Mouse (Mus musculus): Measurements from ENCODE around the gene E2f1. TPM values are rescaled to one million over a fixed set of nuclear protein-coding genes. Genes with fewer than 3 reads are reported as not detected.

E2f1 gene
- polyA plus RNA-seq, 1 experiment from 2014 or later: 12.1 TPM

DNA sequence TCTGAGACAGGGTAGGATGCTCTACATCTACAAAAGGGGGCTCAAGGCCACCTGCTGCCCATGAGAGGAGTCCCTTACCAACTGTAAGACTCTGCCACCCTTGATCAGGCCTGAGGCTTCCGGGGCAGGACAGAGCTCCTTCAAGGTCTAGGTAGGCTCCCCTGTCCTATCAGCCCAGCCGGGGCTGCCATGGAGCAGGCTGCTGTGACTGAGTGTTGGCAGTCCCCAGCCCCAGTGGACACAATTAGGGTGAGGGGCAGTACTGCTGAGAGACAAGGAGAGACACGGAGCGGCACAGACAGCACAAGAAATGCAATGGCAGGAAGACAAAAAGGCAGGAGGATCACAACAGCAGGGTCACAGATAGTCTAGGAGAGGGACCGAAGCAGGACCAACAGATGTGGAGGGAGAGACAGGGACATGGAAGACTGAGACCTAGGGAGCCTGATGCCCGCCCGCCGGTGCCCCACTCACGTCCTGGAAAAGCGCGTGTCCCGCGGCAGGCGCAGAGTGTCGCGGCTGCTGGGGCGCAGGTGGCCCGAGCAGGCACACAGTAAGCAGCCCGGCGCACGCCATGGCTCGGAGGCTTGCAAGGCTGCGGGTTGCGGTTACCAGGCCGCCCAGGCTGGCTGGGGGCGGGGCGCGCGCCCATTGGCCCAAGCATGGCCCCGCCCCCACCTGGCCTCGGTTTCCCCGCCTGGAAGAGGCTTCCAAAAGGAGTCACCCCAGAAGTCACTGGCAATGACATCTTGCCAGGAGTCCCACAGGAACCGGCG lies 11.2 kb downstream of the E2f1 start, which contains the start of gene Necab3:
Gene Necab3, minus strand, starts transcription at position 627 of the 776 bp plus-strand sequence.
- H3K27ac ChIP-seq (ENCODE audit: low read length): 0 out of 2 replicates have a peak within 1 kb of the TSS, but pooled peaks have one; percentile 12
- WGBS: 4% methylated on average over 30 of the region's 34 CpGs
- H3K9ac ChIP-seq (replicated peaks; ENCODE audit: low read depth, low read length): peak within 1 kb of the TSS; percentile 63

DNA sequence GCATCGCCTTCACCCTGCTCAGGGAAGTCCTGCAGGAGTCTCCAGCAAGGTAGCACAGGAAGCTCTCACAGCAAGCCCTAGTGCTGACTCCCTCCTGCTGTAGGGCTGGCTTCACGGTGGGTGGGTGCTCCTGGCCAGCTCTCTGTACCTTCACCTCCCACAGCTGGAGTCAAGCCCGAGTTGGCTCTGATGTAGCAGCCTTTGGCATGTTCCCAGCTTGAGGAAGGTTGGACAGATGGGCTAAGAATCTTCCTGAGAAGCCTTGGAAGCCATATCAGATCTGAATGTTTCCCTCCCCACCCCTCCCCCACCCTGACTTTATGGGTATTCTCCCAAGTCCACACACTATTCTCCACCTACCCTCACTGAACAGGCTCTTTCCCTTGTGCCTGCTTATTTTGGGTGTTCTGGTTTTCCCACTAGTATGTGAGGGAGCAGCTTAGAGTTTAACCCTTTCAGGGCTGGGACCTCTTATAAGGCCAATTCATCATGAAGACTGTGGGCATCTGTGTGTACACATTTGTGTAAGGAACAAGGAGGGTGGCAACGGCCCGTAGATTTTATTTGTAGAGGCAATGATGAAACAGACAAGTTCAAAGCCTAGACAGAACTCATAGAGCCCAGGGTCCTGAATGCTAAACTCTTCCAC lies 12.4 kb downstream of the E2f1 start:
- Histone ChIP-seq H3K27me3 (replicated peaks; ENCODE audit: control insufficient read depth, insufficient read depth, low read length) (no peaks in the 10 kb centered on the region), H3K4me3 (replicated peaks; ENCODE audit: low read length) (no peak overlapping the region), H3K9ac (replicated peaks; ENCODE audit: low read depth, low read length) (no peak overlapping the region), H3K4me1 (replicated peaks; ENCODE audit: control insufficient read depth, insufficient read depth, low read length) (peaks cover 26% of the 10 kb centered on the region), H3K36me3 (ENCODE audit: control insufficient read depth, insufficient read depth) (no peaks in the 10 kb centered on the region), H3K4me2 (ENCODE audit: low read length) (peak overlapping the region; percentile 66), H3K9me3 (ENCODE audit: control insufficient read depth, low read length) (no peaks in the 10 kb centered on the region), H3K27ac (ENCODE audit: low read length) (no peak overlapping the region)
- ATAC-seq: no peak
- 39% methylated on average over 5 of the region's 5 CpGs for WGBS

More for the DNA sequence above, 11.2 kb downstream of the E2f1 start, which contains the start of gene Necab3:
- Histone ChIP-seq H3K9me3 (ENCODE audit: control insufficient read depth, low read length) (no peaks in the 10 kb centered on the region), H3K27me3 (replicated peaks; ENCODE audit: control insufficient read depth, insufficient read depth, low read length) (no peaks in the 10 kb centered on the region), H3K4me3 (replicated peaks; ENCODE audit: low read length) (peak within 1 kb of the TSS; percentile 46), H3K4me2 (ENCODE audit: low read length) (peak within 1 kb of the TSS; percentile 66), H3K4me1 (replicated peaks; ENCODE audit: control insufficient read depth, insufficient read depth, low read length) (peaks cover 18% of the 10 kb centered on the region), H3K36me3 (ENCODE audit: control insufficient read depth, insufficient read depth) (no peaks in the 10 kb centered on the region; the same call in 1 of the 2 replicates)
- peak; percentile 71 for ATAC-seq

DNA sequence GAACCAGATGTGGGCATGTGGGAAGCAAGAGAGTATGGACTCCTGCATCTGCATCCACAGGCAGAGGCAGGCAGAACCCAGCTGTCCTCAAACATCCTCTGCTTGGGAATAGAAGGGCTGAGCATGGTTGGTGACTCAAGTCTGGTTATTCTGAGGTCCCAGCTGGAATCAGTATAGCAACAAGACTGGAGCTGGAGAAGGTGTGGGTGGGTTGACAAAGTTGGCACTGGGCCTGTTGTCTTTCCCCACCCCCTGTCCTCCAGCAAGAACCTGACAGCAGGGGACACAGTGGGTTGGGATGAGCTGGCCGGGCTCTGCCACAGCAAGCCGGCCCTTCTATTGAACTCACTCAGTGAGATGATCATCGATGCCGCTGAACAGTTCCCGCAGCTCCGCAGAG lies 14.5 kb downstream of the E2f1 start:
- H3K4me2 ChIP-seq (ENCODE audit: low read length): no peak overlapping the region
- H3K4me3 ChIP-seq (replicated peaks; ENCODE audit: low read length): no peak overlapping the region
- H3K36me3 ChIP-seq (ENCODE audit: control insufficient read depth, insufficient read depth): no peaks in the 10 kb centered on the region
- no peaks in the 10 kb centered on the region for H3K9me3 ChIP-seq (ENCODE audit: control insufficient read depth, low read length)
- WGBS: 77% methylated on average over 6 of the region's 6 CpGs
- H3K27me3 ChIP-seq (replicated peaks; ENCODE audit: control insufficient read depth, insufficient read depth, low read length): no peaks in the 10 kb centered on the region; the same call in 1 of the 2 replicates
- H3K9ac ChIP-seq (replicated peaks; ENCODE audit: low read depth, low read length): no peak overlapping the region
- ATAC-seq: no peak
- H3K27ac ChIP-seq (ENCODE audit: low read length): no peak overlapping the region
- peaks cover 37% of the 10 kb centered on the region for H3K4me1 ChIP-seq (replicated peaks; ENCODE audit: control insufficient read depth, insufficient read depth, low read length)

DNA sequence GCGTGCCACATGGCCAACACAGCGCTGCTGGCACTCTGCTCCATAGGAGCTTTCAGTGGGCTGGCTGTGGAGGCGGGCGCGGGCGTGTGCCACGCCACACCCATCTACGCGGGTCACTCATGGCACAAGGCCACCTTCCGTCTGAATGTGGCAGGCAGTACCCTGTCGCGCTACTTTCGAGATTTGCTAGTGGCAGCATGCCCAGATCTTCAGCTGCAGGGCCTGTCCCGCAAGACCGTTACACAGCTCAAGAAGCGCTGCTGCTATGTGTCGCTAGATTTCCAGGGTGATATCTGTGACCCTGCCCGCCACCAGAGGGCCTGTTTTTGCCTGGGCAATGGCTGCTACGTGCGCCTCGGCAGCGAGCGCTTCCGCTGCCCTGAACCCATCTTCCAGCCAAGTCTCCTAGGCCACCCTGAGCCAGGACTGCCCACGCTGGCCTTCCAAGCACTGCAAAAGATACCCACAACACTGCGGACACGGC lies 17.2 kb downstream of the E2f1 start:
- 15% methylated on average over 27 of the region's 27 CpGs for WGBS
- peak; percentile 79 for ATAC-seq
- H3K4me3 ChIP-seq (replicated peaks; ENCODE audit: low read length): no peak overlapping the region
- H3K9ac ChIP-seq (replicated peaks; ENCODE audit: low read depth, low read length): peak overlapping the region; percentile 10; the same call in 1 of the 2 replicates
- H3K36me3 ChIP-seq (ENCODE audit: control insufficient read depth, insufficient read depth): no peaks in the 10 kb centered on the region
- H3K27me3 ChIP-seq (replicated peaks; ENCODE audit: control insufficient read depth, insufficient read depth, low read length): no peaks in the 10 kb centered on the region; the same call in 1 of the 2 replicates
- peak overlapping the region; percentile 22 for H3K4me2 ChIP-seq (ENCODE audit: low read length)
- peak overlapping the region; percentile 54 for H3K27ac ChIP-seq (ENCODE audit: low read length)
- H3K4me1 ChIP-seq (replicated peaks; ENCODE audit: control insufficient read depth, insufficient read depth, low read length): peaks cover 37% of the 10 kb centered on the region
- no peaks in the 10 kb centered on the region for H3K9me3 ChIP-seq (ENCODE audit: control insufficient read depth, low read length)

DNA sequence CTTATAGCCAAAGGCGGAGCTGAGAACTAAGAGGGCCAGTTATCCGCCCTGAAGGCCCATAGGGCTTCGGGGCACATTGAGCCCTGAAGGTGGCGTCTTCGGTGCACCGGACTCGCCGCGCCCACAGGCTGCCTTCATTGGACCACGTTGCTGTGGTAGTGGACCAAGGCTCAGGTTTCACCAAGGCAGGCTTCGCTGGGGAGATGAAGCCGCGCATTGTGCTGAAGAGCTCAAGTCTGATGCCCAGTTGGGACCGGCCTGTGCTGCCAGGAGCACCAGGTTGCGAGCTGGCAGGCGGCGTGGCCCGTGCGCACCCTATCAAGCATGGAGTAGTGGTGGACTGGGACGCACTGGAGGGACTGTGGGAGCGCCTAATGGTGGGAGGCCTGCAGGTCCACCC lies 17.8 kb downstream of the E2f1 start:
- WGBS: 28% methylated on average over 21 of the region's 21 CpGs
- Histone ChIP-seq H3K4me2 (ENCODE audit: low read length) (peak overlapping the region; percentile 22), H3K27ac (ENCODE audit: low read length) (0 out of 2 replicates have a peak overlapping the region, but pooled peaks have one; percentile 25), H3K9me3 (ENCODE audit: control insufficient read depth, low read length) (no peaks in the 10 kb centered on the region), H3K36me3 (ENCODE audit: control insufficient read depth, insufficient read depth) (no peaks in the 10 kb centered on the region), H3K4me1 (replicated peaks; ENCODE audit: control insufficient read depth, insufficient read depth, low read length) (peaks cover 32% of the 10 kb centered on the region), H3K9ac (replicated peaks; ENCODE audit: low read depth, low read length) (no peak overlapping the region), H3K4me3 (replicated peaks; ENCODE audit: low read length) (no peak overlapping the region), H3K27me3 (replicated peaks; ENCODE audit: control insufficient read depth, insufficient read depth, low read length) (no peaks in the 10 kb centered on the region; the same call in 1 of the 2 replicates)
- ATAC-seq: peak; percentile 35

DNA sequence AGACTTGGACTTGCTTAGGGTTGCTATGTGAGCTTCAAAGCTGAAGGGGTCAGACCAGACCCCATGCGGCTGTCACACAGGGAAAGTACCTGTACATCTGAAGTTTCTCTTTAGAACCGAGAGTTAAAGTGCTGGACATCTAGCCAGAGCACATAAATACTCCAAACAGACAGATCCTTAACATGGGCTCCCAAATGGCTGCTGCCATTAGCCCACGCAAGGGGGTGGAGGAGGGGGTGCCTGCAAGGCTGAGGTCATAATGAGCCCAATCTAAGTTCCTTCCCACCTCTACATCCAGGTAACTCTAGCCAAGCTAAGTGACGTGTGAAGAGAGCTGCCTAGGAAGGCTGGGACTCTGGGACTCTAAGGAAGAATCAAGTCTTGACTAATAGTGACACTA lies 18.2 kb downstream of the E2f1 start, which contains the start of gene Actl10:
Gene Actl10, plus strand, starts transcription at position 301 of the 400 bp plus-strand sequence.
- Histone ChIP-seq H3K27me3 (replicated peaks; ENCODE audit: control insufficient read depth, insufficient read depth, low read length) (no peaks in the 10 kb centered on the region; the same call in 1 of the 2 replicates), H3K4me3 (replicated peaks; ENCODE audit: low read length) (no peak within 1 kb of the TSS), H3K36me3 (ENCODE audit: control insufficient read depth, insufficient read depth) (no peaks in the 10 kb centered on the region), H3K4me2 (ENCODE audit: low read length) (peak within 1 kb of the TSS; percentile 22), H3K27ac (ENCODE audit: low read length) (peak within 1 kb of the TSS; percentile 54), H3K4me1 (replicated peaks; ENCODE audit: control insufficient read depth, insufficient read depth, low read length) (peaks cover 31% of the 10 kb centered on the region), H3K9me3 (ENCODE audit: control insufficient read depth, low read length) (no peaks in the 10 kb centered on the region), H3K9ac (replicated peaks; ENCODE audit: low read depth, low read length) (peak within 1 kb of the TSS; percentile 10; the same call in 1 of the 2 replicates)
- no peak for ATAC-seq
- WGBS: 82% methylated on average over 4 of the region's 4 CpGs

DNA sequence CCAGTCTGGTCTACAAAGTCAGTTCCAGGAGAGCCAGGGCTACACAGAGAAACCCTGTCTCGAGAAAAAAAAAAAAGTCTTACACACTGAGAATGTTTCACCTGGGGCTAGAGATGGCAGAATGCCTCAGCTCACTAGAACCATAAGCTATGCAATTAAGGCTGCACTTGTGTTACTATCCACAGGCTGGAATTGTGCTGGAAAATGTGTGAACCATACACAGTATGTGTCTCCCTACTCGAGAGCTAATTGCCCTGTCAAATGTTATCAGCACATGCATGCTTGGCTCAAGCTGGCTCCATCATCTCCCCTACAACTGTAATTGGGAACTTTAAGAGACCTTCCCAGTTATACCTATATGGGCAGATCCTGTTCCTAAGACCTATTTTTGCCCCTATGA lies 18.8 kb downstream of the E2f1 start:
- H3K27ac ChIP-seq (ENCODE audit: low read length): no peak overlapping the region
- H3K36me3 ChIP-seq (ENCODE audit: control insufficient read depth, insufficient read depth): no peaks in the 10 kb centered on the region
- WGBS: 65% methylated on average over 2 of the region's 2 CpGs
- no peak overlapping the region for H3K4me2 ChIP-seq (ENCODE audit: low read length)
- ATAC-seq: no peak
- no peaks in the 10 kb centered on the region; the same call in 1 of the 2 replicates for H3K27me3 ChIP-seq (replicated peaks; ENCODE audit: control insufficient read depth, insufficient read depth, low read length)
- H3K9me3 ChIP-seq (ENCODE audit: control insufficient read depth, low read length): no peaks in the 10 kb centered on the region
- H3K9ac ChIP-seq (replicated peaks; ENCODE audit: low read depth, low read length): no peak overlapping the region
- H3K4me3 ChIP-seq (replicated peaks; ENCODE audit: low read length): no peak overlapping the region
- H3K4me1 ChIP-seq (replicated peaks; ENCODE audit: control insufficient read depth, insufficient read depth, low read length): peaks cover 31% of the 10 kb centered on the region

DNA sequence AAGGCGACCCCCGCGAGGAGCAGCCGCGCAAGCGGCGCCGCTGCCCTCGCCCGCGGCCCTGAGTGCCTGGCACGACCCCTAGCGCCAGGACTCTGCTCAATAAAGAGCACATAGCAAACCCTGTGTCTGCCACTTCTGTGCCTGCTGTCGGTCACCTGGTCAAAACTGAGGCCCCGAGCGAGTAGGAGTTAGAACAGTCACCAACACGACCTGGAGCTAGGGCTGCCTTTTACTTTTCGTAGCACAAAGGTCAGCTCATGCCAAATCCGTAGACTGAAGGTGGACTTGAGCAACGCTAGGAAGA lies 19.9 kb downstream of the E2f1 start:
- H3K27me3 ChIP-seq (replicated peaks; ENCODE audit: control insufficient read depth, insufficient read depth, low read length): no peaks in the 10 kb centered on the region; the same call in 1 of the 2 replicates
- H3K4me2 ChIP-seq (ENCODE audit: low read length): peak overlapping the region; percentile 74
- peak overlapping the region; percentile 38 for H3K4me3 ChIP-seq (replicated peaks; ENCODE audit: low read length)
- no peaks in the 10 kb centered on the region for H3K9me3 ChIP-seq (ENCODE audit: control insufficient read depth, low read length)
- H3K4me1 ChIP-seq (replicated peaks; ENCODE audit: control insufficient read depth, insufficient read depth, low read length): peaks cover 31% of the 10 kb centered on the region
- H3K9ac ChIP-seq (replicated peaks; ENCODE audit: low read depth, low read length): peak overlapping the region; percentile 55; the same call in 1 of the 2 replicates
- H3K36me3 ChIP-seq (ENCODE audit: control insufficient read depth, insufficient read depth): no peaks in the 10 kb centered on the region
- no peak overlapping the region for H3K27ac ChIP-seq (ENCODE audit: low read length)
- 14% methylated on average over 20 of the region's 20 CpGs for WGBS
- ATAC-seq: no peak
